Mouse (Mus musculus) MEL (cell line): ENCODE data around the gene Timmdc1. TPM values are rescaled to one million over a fixed set of nuclear protein-coding genes. Genes with fewer than 3 reads are reported as not detected.

Source experiments
- DNase-seq: peaks from one replicate; pipeline ENCODE4 v3.0.0; 2011; ENCODE audit warnings: low read depth, low spot score
- H3K27ac ChIP-seq: 2 replicates; pipeline ENCODE4 v1.5.1; 2012; ENCODE audit warnings: low read depth, mild to moderate bottlenecking, control low read depth, low read length, moderate library complexity; ENCODE audit not compliant: control insufficient read depth
- H3K27me3 ChIP-seq, 2 experiments: fragments of 150-350 bp in 1 of 2; sonication (generic) in 1 of 2; 2 replicates each; pipeline ENCODE4 v1.6.1; 2012; ENCODE audit warnings: low read length in 2 of 2, mild to moderate bottlenecking in 2 of 2, improper control_type of control experiment in 1 of 2, moderate library complexity in 1 of 2; ENCODE audit not compliant: insufficient read depth in 2 of 2, control insufficient read depth in 1 of 2
- H3K36me3 ChIP-seq, 2 experiments: 2 replicates each; pipeline ENCODE4 v1.6.1; 2012 to 2014; ENCODE audit warnings: low read length in 2 of 2, improper control_type of control experiment in 1 of 2, inconsistent platforms in 1 of 2, mild to moderate bottlenecking in 1 of 2; ENCODE audit not compliant: insufficient read depth in 2 of 2, control insufficient read depth in 1 of 2
- H3K4me1 ChIP-seq, 2 experiments: fragments of 150-350 bp in 1 of 2; sonication (generic) in 1 of 2; 2 replicates each; pipeline ENCODE4 v1.6.1; 2012; ENCODE audit warnings: low read length in 2 of 2, improper control_type of control experiment in 1 of 2, mild to moderate bottlenecking in 1 of 2; ENCODE audit not compliant: insufficient read depth in 2 of 2, control insufficient read depth in 1 of 2
- H3K4me3 ChIP-seq, 2 experiments: fragments of 150-350 bp in 1 of 2; sonication (generic) in 1 of 2; 2 replicates each; pipeline ENCODE4 v1.5.1; 2012; ENCODE audit warnings: low read depth in 2 of 2, low read length in 2 of 2, mild to moderate bottlenecking in 2 of 2, moderate library complexity in 2 of 2, control low read depth in 1 of 2, improper control_type of control experiment in 1 of 2; ENCODE audit not compliant: control insufficient read depth in 1 of 2, insufficient read depth in 1 of 2
- H3K79me2 ChIP-seq: 2 replicates; pipeline ENCODE4 v1.6.1; 2012; ENCODE audit warnings: mild to moderate bottlenecking, low read length, moderate library complexity; ENCODE audit not compliant: control insufficient read depth, poor library complexity, insufficient read depth
- H3K9ac ChIP-seq: 2 replicates; pipeline ENCODE4 v1.6.1; 2012; ENCODE audit warnings: low read depth, mild to moderate bottlenecking, control low read depth, low read length, moderate library complexity; ENCODE audit not compliant: control insufficient read depth, poor library complexity, severe bottlenecking
- H3K9me3 ChIP-seq: fragments of 150-350 bp; sonication (generic); replicated peaks from 2 replicates; pipeline ENCODE4 v1.6.1; 2012; ENCODE audit warnings: mild to moderate bottlenecking, low read length, improper control_type of control experiment, moderate library complexity; ENCODE audit not compliant: insufficient read depth
- BHLHE40 ChIP-seq: IDR thresholded peaks from 2 replicates; pipeline ENCODE4 v1.6.1; 2012; ENCODE audit warnings: low read depth, mild to moderate bottlenecking, inconsistent platforms, low read length, improper control_type of control experiment, borderline replicate concordance
- CHD1 ChIP-seq: IDR thresholded peaks from 2 replicates; pipeline ENCODE4 v1.6.1; 2012; ENCODE audit warnings: low read depth, mild to moderate bottlenecking, inconsistent platforms, low read length, improper control_type of control experiment
- CTCF ChIP-seq, 3 experiments: IDR thresholded peaks in 2 of 3; conservative IDR thresholded peaks in 1 of 3; 2 replicates each; pipeline ENCODE4 v1.5.1; 2011 to 2012; ENCODE audit warnings: low read length in 3 of 3, low read depth in 2 of 3, mild to moderate bottlenecking in 2 of 3, improper control_type of control experiment in 1 of 3, inconsistent platforms in 1 of 3, mixed read lengths in 1 of 3, moderate library complexity in 1 of 3; ENCODE audit not compliant: control insufficient read depth in 1 of 3, insufficient read depth in 1 of 3, poor library complexity in 1 of 3, severe bottlenecking in 1 of 3
- GABPA ChIP-seq: IDR thresholded peaks from 2 replicates; pipeline ENCODE4 v1.6.1; 2012; ENCODE audit warnings: low read depth, mild to moderate bottlenecking, inconsistent platforms, low read length, improper control_type of control experiment, moderate library complexity
- MAX ChIP-seq: IDR thresholded peaks from 2 replicates; pipeline ENCODE4 v1.6.1; 2011; ENCODE audit warnings: low read length, improper control_type of control experiment
- MAZ ChIP-seq: IDR thresholded peaks from 2 replicates; pipeline ENCODE4 v1.6.1; 2012; ENCODE audit warnings: low read depth, mild to moderate bottlenecking, inconsistent platforms, low read length, improper control_type of control experiment
- MEF2A ChIP-seq: IDR thresholded peaks from 2 replicates; pipeline ENCODE4 v1.6.1; 2014; ENCODE audit warnings: low read depth, mild to moderate bottlenecking, inconsistent platforms, low read length, improper control_type of control experiment; ENCODE audit not compliant: poor library complexity, insufficient replicate concordance, severe bottlenecking; ENCODE audit errors: extremely low read depth
- MXI1 ChIP-seq: IDR thresholded peaks from 2 replicates; pipeline ENCODE4 v1.6.1; 2011; ENCODE audit warnings: mild to moderate bottlenecking, low read depth, low read length, improper control_type of control experiment
- NRF1 ChIP-seq: IDR thresholded peaks from 2 replicates; pipeline ENCODE4 v1.6.1; 2014; ENCODE audit warnings: low read depth, mild to moderate bottlenecking, inconsistent platforms, low read length, improper control_type of control experiment, moderate library complexity; ENCODE audit not compliant: poor library complexity, insufficient read depth, severe bottlenecking
- POLR2AphosphoS2 ChIP-seq: IDR thresholded peaks from 2 replicates; pipeline ENCODE4 v1.6.1; 2011; ENCODE audit warnings: low read length, improper control_type of control experiment
- POLR2AphosphoS5 ChIP-seq: IDR thresholded peaks from 2 replicates; pipeline ENCODE4 v1.6.1; 2012; ENCODE audit warnings: low read depth, borderline replicate concordance, mild to moderate bottlenecking, inconsistent platforms, low read length, moderate library complexity, mixed read lengths
- SIN3A ChIP-seq: IDR thresholded peaks from 2 replicates; pipeline ENCODE4 v1.6.1; 2012; ENCODE audit warnings: low read length, improper control_type of control experiment, inconsistent platforms
- SMC3 ChIP-seq: IDR thresholded peaks from 2 replicates; pipeline ENCODE4 v1.6.1; 2011; ENCODE audit warnings: low read depth, low read length, improper control_type of control experiment
- TAL1 ChIP-seq: IDR thresholded peaks from 2 replicates; pipeline ENCODE4 v1.6.1; 2012; ENCODE audit warnings: mild to moderate bottlenecking, inconsistent platforms, low read length, moderate library complexity, mixed read lengths
- TBP ChIP-seq: IDR thresholded peaks from 2 replicates; pipeline ENCODE4 v1.8.0; 2011; ENCODE audit warnings: low read depth, low read length, improper control_type of control experiment
- TCF12 ChIP-seq: IDR thresholded peaks from 2 replicates; pipeline ENCODE4 v1.6.1; 2014; ENCODE audit warnings: low read depth, mild to moderate bottlenecking, inconsistent platforms, low read length, improper control_type of control experiment, moderate library complexity
- UBTF ChIP-seq: IDR thresholded peaks from 2 replicates; pipeline ENCODE4 v1.6.1; 2012; ENCODE audit warnings: low read depth, mild to moderate bottlenecking, inconsistent platforms, low read length, improper control_type of control experiment, moderate library complexity, borderline replicate concordance; ENCODE audit not compliant: insufficient read depth
- USF1 ChIP-seq: IDR thresholded peaks from 2 replicates; pipeline ENCODE4 v1.6.1; 2014; ENCODE audit warnings: low read depth, mild to moderate bottlenecking, inconsistent platforms, low read length, improper control_type of control experiment, moderate library complexity
- USF2 ChIP-seq, 2 experiments: IDR thresholded peaks; 2 replicates each; pipeline ENCODE4 v1.6.1; 2011 to 2012; ENCODE audit warnings: improper control_type of control experiment in 2 of 2, low read length in 2 of 2, borderline replicate concordance in 1 of 2, inconsistent platforms in 1 of 2, low read depth in 1 of 2, mild to moderate bottlenecking in 1 of 2; ENCODE audit not compliant: insufficient read depth in 1 of 2
- ZKSCAN1 ChIP-seq: IDR thresholded peaks from 2 replicates; pipeline ENCODE4 v1.6.1; 2012; ENCODE audit warnings: low read depth, mild to moderate bottlenecking, inconsistent platforms, low read length, improper control_type of control experiment, moderate library complexity
- ZMIZ1 ChIP-seq: IDR thresholded peaks from 2 replicates; pipeline ENCODE4 v1.6.1; 2012; ENCODE audit warnings: low read depth, mild to moderate bottlenecking, inconsistent platforms, low read length, improper control_type of control experiment, moderate library complexity
- polyA plus RNA-seq, 2 experiments: library from polyadenylated mRNA; stranded (reverse) in 1 of 2; unstranded in 1 of 2; fragments of >175 nt in 1 of 2; fragments of >200 nt in 1 of 2; gene quantifications; 2 replicates each; pipeline versions ENCODE4 v1.2.1 to v1.2.4; 2012; ENCODE audit warnings: low replicate concordance in 2 of 2, low read depth in 1 of 2; ENCODE audit not compliant: insufficient read length in 2 of 2, insufficient read depth in 1 of 2, missing spikeins in 1 of 2
- total RNA-seq: library from RNA; depleted of rRNA; stranded (reverse); fragments of 300-350 nt; gene quantifications from 2 replicates; pipeline ENCODE4 v1.2.3, GENCODE M21; 2012

The Timmdc1 gene
- total and polyA plus RNA-seq, 3 experiments, result 38.0 to 40.4 TPM; not detected in 1

DNA sequence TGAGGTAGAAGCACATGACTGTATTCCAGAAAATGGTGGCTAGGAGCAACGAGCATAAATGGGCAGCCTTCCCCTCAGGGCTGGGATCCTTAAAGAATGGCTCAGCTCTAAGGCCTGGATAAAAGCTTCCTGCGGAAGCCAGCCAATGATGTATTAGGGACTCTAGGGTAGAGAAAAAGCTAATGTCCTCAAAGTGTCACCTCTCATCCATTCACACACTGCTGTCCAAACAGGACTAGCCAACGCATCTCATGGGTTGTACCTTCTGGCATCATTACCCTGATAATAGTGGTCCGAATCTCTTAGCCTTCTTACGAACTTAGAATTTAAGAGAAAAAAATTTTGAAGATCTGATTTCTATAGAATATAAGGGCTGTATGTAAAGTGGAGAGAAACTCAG, 59.2 kb downstream of the Timmdc1 start:
- Histone ChIP-seq H3K4me1 (peaks cover 0 to 5% of the 10 kb centered on the region in 2 experiments; a peak in 1 of 4 replicates), H3K79me2 (no peaks in the 10 kb centered on the region), H3K9me3 (no peaks in the 10 kb centered on the region), H3K9ac (no peak overlapping the region), H3K36me3 (no peaks in the 10 kb centered on the region)
- no peak for TF ChIP-seq ZKSCAN1
- no peak for TF ChIP-seq UBTF
- no peak for TF ChIP-seq MAX
- TF ChIP-seq TBP, result no peak
- TF ChIP-seq CHD1, result no peak
- no peak for TF ChIP-seq POLR2AphosphoS2
- TF ChIP-seq, all 39 proteins: peak for 0
- no peak overlapping the region for H3K4me3 ChIP-seq
- H3K27ac ChIP-seq, result no peak overlapping the region
- no peaks in the 10 kb centered on the region for H3K27me3 ChIP-seq
- DNase-seq, result no peak

DNA sequence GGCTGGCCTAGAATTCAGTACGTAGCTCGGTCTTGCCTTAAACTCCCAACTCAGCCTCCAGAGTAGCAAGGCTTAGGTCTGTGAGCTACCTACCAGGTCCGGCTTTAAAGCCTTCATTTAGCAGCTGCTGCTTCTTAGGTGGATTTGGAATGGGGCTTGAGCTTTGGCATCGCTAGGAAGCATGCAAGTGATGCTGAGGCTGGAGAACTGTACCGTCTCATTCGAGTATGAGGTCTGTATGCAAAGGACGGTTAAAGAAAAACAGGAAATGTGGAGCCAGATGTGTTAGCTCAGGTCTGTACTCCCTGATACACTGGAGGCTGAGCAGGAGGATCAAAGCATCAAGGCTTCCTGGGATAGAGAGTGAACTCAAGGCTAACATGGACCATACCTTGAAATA, 60.3 kb downstream of the Timmdc1 start:
- H3K36me3 ChIP-seq, result peaks cover 0 to 4% of the 10 kb centered on the region in 2 experiments; a peak in 1 of 4 replicates
- no peak overlapping the region for H3K4me3 ChIP-seq
- peaks cover 0 to 7% of the 10 kb centered on the region in 2 experiments; a peak in 2 of 4 replicates for H3K4me1 ChIP-seq
- H3K27ac ChIP-seq, result no peak overlapping the region
- H3K79me2 ChIP-seq, result no peaks in the 10 kb centered on the region
- H3K27me3 ChIP-seq, result no peaks in the 10 kb centered on the region
- no peak for DNase-seq
- H3K9ac ChIP-seq, result no peak overlapping the region
- TF ChIP-seq USF2 (IDR thresholded peaks at IDR 0.05; ENCODE audit: borderline replicate concordance in 1 of 2, insufficient read depth in 1 of 2, low read depth in 1 of 2, low read length in 2 of 2) (no peak), BHLHE40 (no peak), TAL1 (no peak), SMC3 (no peak), CHD1 (no peak), MAX (no peak), NRF1 (no peak), USF1 (no peak), POLR2AphosphoS2 (no peak), MXI1 (no peak), ZMIZ1 (no peak), MEF2A (no peak), SIN3A (no peak), TBP (no peak), TCF12 (no peak), GABPA (no peak), CTCF (IDR thresholded peaks at IDR 0.05 in 2 of 3, conservative IDR thresholded peaks at IDR 0.05 in 1 of 3; ENCODE audit: control insufficient read depth in 1 of 3, insufficient read depth in 1 of 3, low read depth in 2 of 3, low read length in 3 of 3, poor library complexity in 1 of 3, severe bottlenecking in 1 of 3) (no peak), POLR2AphosphoS5 (no peak), MAZ (no peak)
- H3K9me3 ChIP-seq, result no peaks in the 10 kb centered on the region
